Mouse (Mus musculus) megakaryocyte, embryonic 14.5 days (primary cell): ENCODE measurements around the gene Ptpn3. TPM values are rescaled to one million over a fixed set of nuclear protein-coding genes. Genes with fewer than 3 reads are reported as not detected.

Experiments
- H3K27me3 ChIP-seq: replicated peaks from 2 replicates; pipeline ENCODE3; 2012; ENCODE audit warnings: inconsistent platforms
- H3K36me3 ChIP-seq: replicated peaks from 2 replicates; pipeline ENCODE3; 2012; ENCODE audit warnings: low read length, inconsistent platforms, mixed read lengths
- H3K4me1 ChIP-seq: 2 replicates; pipeline ENCODE4 v1.6.1; 2012; ENCODE audit warnings: inconsistent platforms
- H3K4me3 ChIP-seq: replicated peaks from 2 replicates; pipeline ENCODE3; 2012; ENCODE audit warnings: moderate library complexity, mild to moderate bottlenecking, inconsistent platforms
- H3K9me3 ChIP-seq: 2 replicates; pipeline ENCODE4 v1.6.1; 2012; ENCODE audit warnings: inconsistent platforms
- FLI1 ChIP-seq: IDR thresholded peaks from 2 replicates; pipeline ENCODE4 v1.6.1; 2012; ENCODE audit warnings: low read length, inconsistent platforms, mixed read lengths
- GATA1 ChIP-seq: IDR thresholded peaks from 3 replicates; pipeline ENCODE4 v1.6.1; 2012; ENCODE audit warnings: mixed read lengths, low read length, inconsistent platforms, borderline replicate concordance
- polyA plus RNA-seq: library from polyadenylated mRNA; stranded (reverse); fragments of >175 nt; gene quantifications from 2 replicates; pipeline ENCODE4 v1.2.3, GENCODE M21; 2012; ENCODE audit warnings: low replicate concordance; ENCODE audit not compliant: insufficient read depth

Ptpn3 gene
- polyA plus RNA-seq, 1 experiment = 0.07 TPM

GRCm38 (mm10) chr4:57175329-57175728, 126.3 kb downstream of the Ptpn3 start:
- no peak overlapping the region for H3K4me3 ChIP-seq
- H3K27me3 ChIP-seq = peaks cover 71% of the 10 kb centered on the region
- peaks cover 5% of the 10 kb centered on the region for H3K9me3 ChIP-seq
- H3K36me3 ChIP-seq = no peaks in the 10 kb centered on the region
- TF ChIP-seq GATA1 (no peak), FLI1 (no peak)
- H3K4me1 ChIP-seq = peaks cover 9% of the 10 kb centered on the region

- H3K9me3 ChIP-seq = 0 out of 2 replicates have a peak, but pooled peaks cover 5% of the 10 kb centered on the region
- no peak overlapping the region for H3K4me3 ChIP-seq
- no peaks in the 10 kb centered on the region for H3K36me3 ChIP-seq
- no peak for TF ChIP-seq FLI1
- no peak for TF ChIP-seq GATA1
- H3K27me3 ChIP-seq = peaks cover 78% of the 10 kb centered on the region
- peaks cover 12% of the 10 kb centered on the region for H3K4me1 ChIP-seq
These were observed 128.8 kb downstream of the Ptpn3 start for GRCm38 (mm10) chr4:57172861-57173260.

GRCm38 (mm10) chr4:57171817-57172216, 129.8 kb downstream of the Ptpn3 start:
- peaks cover 76% of the 10 kb centered on the region for H3K27me3 ChIP-seq
- peaks cover 20% of the 10 kb centered on the region for H3K4me1 ChIP-seq
- H3K36me3 ChIP-seq = no peaks in the 10 kb centered on the region
- H3K9me3 ChIP-seq = 0 out of 2 replicates have a peak, but pooled peaks cover 5% of the 10 kb centered on the region
- H3K4me3 ChIP-seq = no peak overlapping the region
- TF ChIP-seq GATA1 = no peak
- TF ChIP-seq FLI1 = no peak

GRCm38 (mm10) chr4:57168680-57169079, 133.0 kb downstream of the Ptpn3 start:
- TF ChIP-seq GATA1 (no peak), FLI1 (no peak)
- Histone ChIP-seq H3K4me3 (no peak overlapping the region), H3K9me3 (0 out of 2 replicates have a peak, but pooled peaks cover 5% of the 10 kb centered on the region), H3K27me3 (peaks cover 70% of the 10 kb centered on the region), H3K4me1 (peaks cover 20% of the 10 kb centered on the region), H3K36me3 (no peaks in the 10 kb centered on the region)

GRCm38 (mm10) chr4:57168277-57168676, 133.4 kb downstream of the Ptpn3 start:
- Histone ChIP-seq H3K36me3 (no peaks in the 10 kb centered on the region), H3K27me3 (peaks cover 70% of the 10 kb centered on the region), H3K4me1 (peaks cover 20% of the 10 kb centered on the region), H3K4me3 (no peak overlapping the region), H3K9me3 (0 out of 2 replicates have a peak, but pooled peaks cover 5% of the 10 kb centered on the region)
- no peak for TF ChIP-seq GATA1
- no peak for TF ChIP-seq FLI1

GRCm38 (mm10) chr4:57166922-57167870, 134.4 kb downstream of the Ptpn3 start:
- Histone ChIP-seq H3K4me3 (no peak overlapping the region), H3K4me1 (peaks cover 14% of the 10 kb centered on the region), H3K27me3 (peaks cover 73% of the 10 kb centered on the region), H3K9me3 (0 out of 2 replicates have a peak, but pooled peaks cover 5% of the 10 kb centered on the region), H3K36me3 (no peaks in the 10 kb centered on the region)
- TF ChIP-seq GATA1 (no peak), FLI1 (no peak)

GRCm38 (mm10) chr4:57165654-57166053, 136.0 kb downstream of the Ptpn3 start:
- Histone ChIP-seq H3K9me3 (0 out of 2 replicates have a peak, but pooled peaks cover 5% of the 10 kb centered on the region), H3K27me3 (peaks cover 67% of the 10 kb centered on the region), H3K4me1 (peaks cover 14% of the 10 kb centered on the region), H3K36me3 (no peaks in the 10 kb centered on the region), H3K4me3 (no peak overlapping the region)
- TF ChIP-seq FLI1 (no peak), GATA1 (no peak)

- H3K4me1 ChIP-seq = peaks cover 14% of the 10 kb centered on the region
These were observed 136.9 kb downstream of the Ptpn3 start for GRCm38 (mm10) chr4:57164578-57165210.

GRCm38 (mm10) chr4:57162789-57163722, 138.6 kb downstream of the Ptpn3 start:
- Histone ChIP-seq H3K4me3 (no peak overlapping the region), H3K36me3 (no peaks in the 10 kb centered on the region), H3K27me3 (peaks cover 62% of the 10 kb centered on the region), H3K4me1 (peaks cover 10% of the 10 kb centered on the region), H3K9me3 (no peaks in the 10 kb centered on the region)
- TF ChIP-seq GATA1 (no peak), FLI1 (no peak)

More at GRCm38 (mm10) chr4:57164578-57165210, 136.9 kb downstream of the Ptpn3 start:
- H3K4me3 ChIP-seq = no peak overlapping the region
- no peaks in the 10 kb centered on the region for H3K36me3 ChIP-seq
- no peaks in the 10 kb centered on the region for H3K9me3 ChIP-seq
- peaks cover 66% of the 10 kb centered on the region for H3K27me3 ChIP-seq
- TF ChIP-seq GATA1 (no peak), FLI1 (no peak)
